Mouse (Mus musculus): ENCODE measurements around the gene Gm28043. TPM values are rescaled to one million over a fixed set of nuclear protein-coding genes. Genes with fewer than 3 reads are reported as not detected.

Gene Gm28043
- 0.99 and 1.6 TPM in 2 replicates for polyA plus RNA-seq (2015; fragmentation: Nextera tagmentation; extraction: Ambion mirVana)

- H3K4me1 ChIP-seq (ENCODE audit: insufficient read depth, low read depth, low read length): peaks cover 14% of the 10 kb centered on the region; the same call in 1 of the 2 replicates
- H3K27ac ChIP-seq (ENCODE audit: low read length): peak within 1 kb of the TSS; percentile 97
- H3K9ac ChIP-seq (replicated peaks; ENCODE audit: low read depth): peak within 1 kb of the TSS; percentile 95
- no peaks in the 10 kb centered on the region for H3K27me3 ChIP-seq (replicated peaks; ENCODE audit: insufficient read depth, low read length)
- H3K9me3 ChIP-seq (ENCODE audit: low read length): no peaks in the 10 kb centered on the region
- WGBS: 1% methylated on average over 52 of the region's 52 CpGs
- DNase-seq (ENCODE audit: low spot score): peak; percentile 97
- peak within 1 kb of the TSS; percentile 85 for H3K4me2 ChIP-seq (replicated peaks; ENCODE audit: low read depth, low read length)
- H3K36me3 ChIP-seq (ENCODE audit: insufficient read depth, low read length): no peaks in the 10 kb centered on the region
- H3K4me3 ChIP-seq (ENCODE audit: low read depth, low read length): peak within 1 kb of the TSS; percentile 99
- TF ChIP-seq CTCF (IDR thresholded peaks at IDR 0.05) (peak; percentile 68), EP300 (IDR thresholded peaks at IDR 0.05) (no peak)
- ATAC-seq: peak; percentile 96
These were observed at the start of gene Gm28043, which contains the start of gene Rnf8 for GRCm38 (mm10) chr17:29614115-29615023. Gene Gm28043, plus strand, starts transcription at chr17:29614876. Gene Rnf8, plus strand, starts transcription at chr17:29614790.

GRCm38 (mm10) chr17:29565521-29565920 is 49.2 kb upstream of the Gm28043 start:
- H3K4me3 ChIP-seq (ENCODE audit: low read depth, low read length): no peak overlapping the region
- no peak overlapping the region for H3K9ac ChIP-seq (replicated peaks; ENCODE audit: low read depth)
- no peak overlapping the region for H3K4me2 ChIP-seq (replicated peaks; ENCODE audit: low read depth, low read length)
- H3K4me1 ChIP-seq (ENCODE audit: insufficient read depth, low read depth, low read length): no peaks in the 10 kb centered on the region
- H3K9me3 ChIP-seq (ENCODE audit: low read length): no peaks in the 10 kb centered on the region
- no peak overlapping the region for H3K27ac ChIP-seq (ENCODE audit: low read length)
- H3K36me3 ChIP-seq (ENCODE audit: insufficient read depth, low read length): no peaks in the 10 kb centered on the region
- DNase-seq (ENCODE audit: low spot score) (no peak), ATAC-seq (no peak)
- WGBS: 95% methylated on average over 5 of the region's 5 CpGs
- TF ChIP-seq EP300 (IDR thresholded peaks at IDR 0.05) (no peak), CTCF (IDR thresholded peaks at IDR 0.05) (no peak)
- no peaks in the 10 kb centered on the region for H3K27me3 ChIP-seq (replicated peaks; ENCODE audit: insufficient read depth, low read length)

- Histone ChIP-seq H3K27ac (ENCODE audit: low read length) (no peak overlapping the region), H3K36me3 (ENCODE audit: insufficient read depth, low read length) (peaks cover 18% of the 10 kb centered on the region), H3K27me3 (replicated peaks; ENCODE audit: insufficient read depth, low read length) (no peaks in the 10 kb centered on the region), H3K4me3 (ENCODE audit: low read depth, low read length) (no peak overlapping the region), H3K9me3 (ENCODE audit: low read length) (no peaks in the 10 kb centered on the region), H3K4me2 (replicated peaks; ENCODE audit: low read depth, low read length) (no peak overlapping the region), H3K4me1 (ENCODE audit: insufficient read depth, low read depth, low read length) (no peaks in the 10 kb centered on the region), H3K9ac (replicated peaks; ENCODE audit: low read depth) (no peak overlapping the region)
- 86% methylated on average over 15 of the region's 15 CpGs for WGBS
- DNase-seq (ENCODE audit: low spot score): no peak
- TF ChIP-seq EP300 (IDR thresholded peaks at IDR 0.05) (no peak), CTCF (IDR thresholded peaks at IDR 0.05) (no peak)
- no peak for ATAC-seq
These were observed 46.2 kb upstream of the Gm28043 start for GRCm38 (mm10) chr17:29568435-29568834.

GRCm38 (mm10) chr17:29569831-29570230 is 44.8 kb upstream of the Gm28043 start:
- Histone ChIP-seq H3K27ac (ENCODE audit: low read length) (no peak overlapping the region), H3K27me3 (replicated peaks; ENCODE audit: insufficient read depth, low read length) (no peaks in the 10 kb centered on the region), H3K4me2 (replicated peaks; ENCODE audit: low read depth, low read length) (no peak overlapping the region), H3K4me1 (ENCODE audit: insufficient read depth, low read depth, low read length) (no peaks in the 10 kb centered on the region), H3K4me3 (ENCODE audit: low read depth, low read length) (no peak overlapping the region), H3K9ac (replicated peaks; ENCODE audit: low read depth) (no peak overlapping the region), H3K36me3 (ENCODE audit: insufficient read depth, low read length) (peaks cover 18% of the 10 kb centered on the region), H3K9me3 (ENCODE audit: low read length) (no peaks in the 10 kb centered on the region)
- ATAC-seq: no peak
- no peak for DNase-seq (ENCODE audit: low spot score)
- no peak for TF ChIP-seq CTCF (IDR thresholded peaks at IDR 0.05)
- TF ChIP-seq EP300 (IDR thresholded peaks at IDR 0.05): no peak
- WGBS: 90% methylated on average over 6 of the region's 6 CpGs

GRCm38 (mm10) chr17:29579579-29580126 is 35.0 kb upstream of the Gm28043 start:
- Histone ChIP-seq H3K27ac (ENCODE audit: low read length) (0 out of 2 replicates have a peak overlapping the region, but pooled peaks have one; percentile 38), H3K4me3 (ENCODE audit: low read depth, low read length) (no peak overlapping the region), H3K9ac (replicated peaks; ENCODE audit: low read depth) (no peak overlapping the region), H3K4me2 (replicated peaks; ENCODE audit: low read depth, low read length) (no peak overlapping the region), H3K36me3 (ENCODE audit: insufficient read depth, low read length) (peaks cover 13% of the 10 kb centered on the region; the same call in 1 of the 2 replicates), H3K27me3 (replicated peaks; ENCODE audit: insufficient read depth, low read length) (no peaks in the 10 kb centered on the region), H3K4me1 (ENCODE audit: insufficient read depth, low read depth, low read length) (no peaks in the 10 kb centered on the region), H3K9me3 (ENCODE audit: low read length) (no peaks in the 10 kb centered on the region)
- peak; percentile 90 for ATAC-seq
- WGBS: 57% methylated on average over 4 of the region's 4 CpGs
- TF ChIP-seq EP300 (IDR thresholded peaks at IDR 0.05): no peak
- TF ChIP-seq CTCF (IDR thresholded peaks at IDR 0.05): no peak
- peak; percentile 70 for DNase-seq (ENCODE audit: low spot score)

- DNase-seq (ENCODE audit: low spot score): no peak
- Histone ChIP-seq H3K4me2 (replicated peaks; ENCODE audit: low read depth, low read length) (no peak overlapping the region), H3K27ac (ENCODE audit: low read length) (no peak overlapping the region), H3K36me3 (ENCODE audit: insufficient read depth, low read length) (no peaks in the 10 kb centered on the region), H3K4me3 (ENCODE audit: low read depth, low read length) (no peak overlapping the region), H3K9me3 (ENCODE audit: low read length) (no peaks in the 10 kb centered on the region), H3K27me3 (replicated peaks; ENCODE audit: insufficient read depth, low read length) (no peaks in the 10 kb centered on the region), H3K9ac (replicated peaks; ENCODE audit: low read depth) (no peak overlapping the region), H3K4me1 (ENCODE audit: insufficient read depth, low read depth, low read length) (no peaks in the 10 kb centered on the region)
- no peak for ATAC-seq
- no peak for TF ChIP-seq CTCF (IDR thresholded peaks at IDR 0.05)
- TF ChIP-seq EP300 (IDR thresholded peaks at IDR 0.05): no peak
- 74% methylated on average over 5 of the region's 5 CpGs for WGBS
These were observed 31.1 kb upstream of the Gm28043 start for GRCm38 (mm10) chr17:29583569-29583968.

Measured in lung, postnatal 0 days (tissue).